Mouse (Mus musculus) large intestine, adult 2 months (tissue): ENCODE measurements around the gene Nhsl1. TPM values are rescaled to one million over a fixed set of nuclear protein-coding genes. Genes with fewer than 3 reads are reported as not detected.

ENCODE experiments used
- DNase-seq: peaks from one replicate; pipeline ENCODE4 v3.0.0-alpha.2; 2012; ENCODE audit warnings: low read depth, low spot score
- WGBS: fragments of 180-500 bp; shearing (Covaris S2); methylation state at CpG from one replicate; pipeline ENCODE4 v1.1.7; 2018; 5-methylcytosine and 5-hydroxymethylcytosine counted together
- polyA plus RNA-seq: library from polyadenylated mRNA; depleted of rRNA; stranded (reverse); fragments of >200 nt; gene quantifications from 2 replicates; pipeline ENCODE4 v1.2.3, GENCODE M21; 2012; rRNA removed

Nhsl1 gene
- polyA plus RNA-seq: 20.9 and 45.0 TPM in 2 replicates

- no peak for DNase-seq
- WGBS: under 1% methylated on average over 63 of the region's 63 CpGs
Measured at GRCm38 (mm10) chr10:18318916-18319481, at the start of gene Nhsl1. TSS of gene Nhsl1 (plus strand) at chr10:18318985.

GRCm38 (mm10) chr10:18276090-18276734 lies 42.6 kb upstream of the Nhsl1 start:
- DNase-seq: no peak
- 84% methylated on average over 4 of the region's 4 CpGs for whole genome bisulfite sequencing

GRCm38 (mm10) chr10:18283991-18284390 lies 34.8 kb upstream of the Nhsl1 start:
- 74% methylated on average over 5 of the region's 5 CpGs for whole genome bisulfite sequencing

GRCm38 (mm10) chr10:18289512-18289911 lies 29.3 kb upstream of the Nhsl1 start:
- WGBS: 24% methylated on average over 1 of the region's 1 CpGs
- no peak for DNase-seq

More at GRCm38 (mm10) chr10:18283991-18284390, 34.8 kb upstream of the Nhsl1 start:
- no peak for DNase-seq

GRCm38 (mm10) chr10:18305106-18305505 lies 13.7 kb upstream of the Nhsl1 start:
- 76% methylated on average over 5 of the region's 5 CpGs for WGBS
- no peak for DNase-seq

- WGBS: 93% methylated on average over 1 of the region's 1 CpGs
- DNase-seq: no peak
Measured at GRCm38 (mm10) chr10:18315071-18315470, 3.7 kb upstream of the Nhsl1 start.

GRCm38 (mm10) chr10:18317521-18317920 lies 1.3 kb upstream of the Nhsl1 start:
- DNase-seq: no peak
- WGBS: 50% methylated on average over 10 of the region's 10 CpGs

GRCm38 (mm10) chr10:18317961-18318915 lies 547 bp upstream of the Nhsl1 start:
- 3% methylated on average over 78 of the region's 89 CpGs for WGBS
- DNase-seq: no peak

- no peak for DNase-seq
- 38% methylated on average over 4 of the region's 4 CpGs for WGBS
Measured at GRCm38 (mm10) chr10:18319691-18320090, 906 bp downstream of the Nhsl1 start.

- 88% methylated on average over 6 of the region's 6 CpGs for WGBS
- no peak for DNase-seq
Measured at GRCm38 (mm10) chr10:18321861-18322260, 3.1 kb downstream of the Nhsl1 start.

- 72% methylated on average over 4 of the region's 4 CpGs for WGBS
- DNase-seq: no peak
Measured at GRCm38 (mm10) chr10:18323701-18324100, 4.9 kb downstream of the Nhsl1 start.

GRCm38 (mm10) chr10:18328331-18328908 lies 9.6 kb downstream of the Nhsl1 start:
- no peak for DNase-seq
- 73% methylated on average over 5 of the region's 5 CpGs for WGBS

- WGBS: 15% methylated on average over 23 of the region's 23 CpGs
- DNase-seq: no peak
Measured at GRCm38 (mm10) chr10:18329096-18330038, 10.6 kb downstream of the Nhsl1 start.

GRCm38 (mm10) chr10:18330445-18330844 lies 11.7 kb downstream of the Nhsl1 start:
- WGBS: 85% methylated on average over 5 of the region's 5 CpGs
- no peak for DNase-seq

GRCm38 (mm10) chr10:18333575-18333974 lies 14.8 kb downstream of the Nhsl1 start:
- WGBS: 63% methylated on average over 4 of the region's 4 CpGs
- no peak for DNase-seq

- no peak for DNase-seq
- 91% methylated on average over 4 of the region's 4 CpGs for WGBS
Measured at GRCm38 (mm10) chr10:18334176-18334575, 15.4 kb downstream of the Nhsl1 start.

- no peak for DNase-seq
- WGBS: 92% methylated on average over 9 of the region's 9 CpGs
Measured at GRCm38 (mm10) chr10:18334734-18335133, 15.9 kb downstream of the Nhsl1 start.

- no peak for DNase-seq
- 82% methylated on average over 5 of the region's 5 CpGs for WGBS
Measured at GRCm38 (mm10) chr10:18337725-18338124, 18.9 kb downstream of the Nhsl1 start.

GRCm38 (mm10) chr10:18339386-18339785 lies 20.6 kb downstream of the Nhsl1 start:
- 79% methylated on average over 6 of the region's 6 CpGs for WGBS
- no peak for DNase-seq
